ENCODE assay signal across 9 mouse cellular contexts in the genomic region with DNA sequence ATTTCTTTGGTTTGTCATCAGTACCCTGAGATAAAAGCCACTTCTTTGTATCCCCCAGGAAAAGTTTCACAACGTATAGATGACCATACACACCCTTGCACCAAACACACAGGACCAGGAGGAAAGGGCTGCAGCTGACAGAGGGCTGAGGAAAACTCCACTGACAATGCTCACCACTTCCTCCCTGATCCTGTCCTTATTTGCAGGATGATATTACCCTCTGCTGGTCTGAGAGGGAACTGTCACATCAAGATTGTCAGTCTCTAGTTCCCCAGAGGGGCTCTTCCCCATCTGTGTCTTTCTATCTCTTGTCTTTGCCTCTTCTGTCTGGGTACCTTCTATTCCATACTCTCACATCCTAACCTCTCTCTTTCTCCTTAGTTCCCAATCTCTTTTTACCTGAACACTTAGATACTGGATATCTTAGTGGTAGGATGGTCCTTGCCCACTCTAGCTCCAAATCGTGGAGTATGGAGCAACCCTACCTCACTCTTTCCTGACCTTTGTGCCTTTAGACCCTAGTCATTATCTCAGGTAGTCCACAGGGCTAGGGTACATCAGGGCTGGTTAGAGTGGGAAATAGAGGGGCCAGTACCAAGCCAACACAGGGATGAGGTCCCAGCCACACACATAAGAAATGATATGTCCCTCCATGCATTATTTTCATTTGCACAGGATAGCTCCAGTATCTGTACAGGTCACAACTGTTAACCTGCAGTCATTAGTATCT. TPM values are rescaled to one million over a fixed set of nuclear protein-coding genes. Genes with fewer than 3 reads are reported as not detected.
DNase-seq lines count a peak whose midpoint lies in the region; ATAC-seq and TF ChIP-seq lines count a peak whose summit lies in the region.
"Had no signal": no experiment of that assay in that cellular context is flagged by ENCODE, and none has a peak within 500 bp of the region (broad histone marks: within the 10 kb centered on the region; RNA-seq: fewer than 3 reads in every experiment).

No protein-coding gene starts in this region.

- H3K27me3 ChIP-seq in heart, embryonic 11.5 days (ENCODE audit: control insufficient read depth, insufficient read depth, low read length), result no peaks in the 10 kb centered on the region
- H3K27me3 ChIP-seq in CH12.LX (replicated peaks), result no peaks in the 10 kb centered on the region
- no peaks in the 10 kb centered on the region for H3K27me3 ChIP-seq in heart, embryonic 12.5 days (replicated peaks)
- H3K27me3 ChIP-seq in midbrain, embryonic 13.5 days, result no peaks in the 10 kb centered on the region
- H3K27me3 ChIP-seq: limb, embryonic 12.5 days had no signal

- no peak for TF ChIP-seq POLR2A in CH12.LX (IDR thresholded peaks at IDR 0.05; ENCODE audit: low read depth, low read length)

- no peak for ATAC-seq in heart, embryonic 11.5 days (replicated peaks; ENCODE audit: insufficient number of reproducible peaks, low FRiP score, low TSS enrichment)
- ATAC-seq in heart, embryonic 12.5 days (ENCODE audit: insufficient number of reproducible peaks, low FRiP score), result peak; percentile 39; the same call in 1 of the 2 replicates
- ATAC-seq in midbrain, embryonic 13.5 days, result peak; percentile 85

- no peak overlapping the region for H3K27ac ChIP-seq in heart, embryonic 11.5 days (ENCODE audit: low read depth, low read length)
- H3K27ac ChIP-seq in CH12.LX (ENCODE audit: insufficient read depth, low read depth), result no peak overlapping the region
- no peak overlapping the region for H3K27ac ChIP-seq in heart, embryonic 12.5 days (ENCODE audit: poor library complexity, severe bottlenecking)
- no peak overlapping the region for H3K27ac ChIP-seq in midbrain, embryonic 13.5 days
- H3K27ac ChIP-seq: limb, embryonic 12.5 days had no signal

- H3K9ac ChIP-seq in heart, embryonic 11.5 days (ENCODE audit: low read depth, low read length), result no peak overlapping the region
- no peak overlapping the region for H3K9ac ChIP-seq in CH12.LX (ENCODE audit: insufficient read depth, low read depth)
- H3K9ac ChIP-seq in heart, embryonic 12.5 days, result no peak overlapping the region
- H3K9ac ChIP-seq in midbrain, embryonic 13.5 days (replicated peaks), result no peak overlapping the region
- H3K9ac ChIP-seq: limb, embryonic 12.5 days had no signal

- H3K79me2 ChIP-seq in CH12.LX (replicated peaks; ENCODE audit: control insufficient read depth, extremely low read depth, insufficient read depth, poor library complexity, severe bottlenecking), result no peaks in the 10 kb centered on the region

- no peaks in the 10 kb centered on the region for H3K9me3 ChIP-seq in heart, embryonic 11.5 days (replicated peaks; ENCODE audit: control insufficient read depth, low read length)
- H3K9me3 ChIP-seq in CH12.LX (replicated peaks; ENCODE audit: low read length), result no peaks in the 10 kb centered on the region
- H3K9me3 ChIP-seq in heart, embryonic 12.5 days (replicated peaks), result no peaks in the 10 kb centered on the region
- no peaks in the 10 kb centered on the region for H3K9me3 ChIP-seq in midbrain, embryonic 13.5 days
- H3K9me3 ChIP-seq: limb, embryonic 12.5 days had no signal

- no peak overlapping the region for H3K4me2 ChIP-seq in heart, embryonic 11.5 days
- no peak overlapping the region for H3K4me2 ChIP-seq in CH12.LX (ENCODE audit: insufficient read depth, low read depth, poor library complexity, severe bottlenecking)
- H3K4me2 ChIP-seq in heart, embryonic 12.5 days, result no peak overlapping the region
- no peak overlapping the region for H3K4me2 ChIP-seq in midbrain, embryonic 13.5 days (replicated peaks)
- H3K4me2 ChIP-seq: limb, embryonic 12.5 days had no signal

- no peaks in the 10 kb centered on the region for H3K4me1 ChIP-seq in heart, embryonic 11.5 days (ENCODE audit: control insufficient read depth, insufficient read depth, low read length)
- peaks cover 0 to 5% of the 10 kb centered on the region in 2 experiments; a peak in 1 of 4 replicates for H3K4me1 ChIP-seq in CH12.LX (ENCODE audit: control insufficient read depth in 1 of 2, insufficient read depth in 2 of 2)
- no peaks in the 10 kb centered on the region for H3K4me1 ChIP-seq in heart, embryonic 12.5 days (replicated peaks)
- H3K4me1 ChIP-seq in midbrain, embryonic 13.5 days (replicated peaks), result no peaks in the 10 kb centered on the region
- H3K4me1 ChIP-seq: limb, embryonic 12.5 days had no signal

- no peak overlapping the region for H3K4me3 ChIP-seq in heart, embryonic 11.5 days (ENCODE audit: low read depth, low read length)
- H3K4me3 ChIP-seq in CH12.LX (replicated peaks in 1 of 3; ENCODE audit: low read depth in 2 of 3, low read length in 2 of 3, poor library complexity in 1 of 3), result no peak overlapping the region
- no peak overlapping the region for H3K4me3 ChIP-seq in heart, embryonic 12.5 days
- H3K4me3 ChIP-seq in midbrain, embryonic 13.5 days (replicated peaks), result no peak overlapping the region
- H3K4me3 ChIP-seq: limb, embryonic 12.5 days had no signal

- peak; percentile 34 to 72; a peak in 3 of 4 replicates for TF ChIP-seq CTCF in CH12.LX (conservative IDR thresholded peaks at IDR 0.05 in 1 of 2, IDR thresholded peaks at IDR 0.05 in 1 of 2; ENCODE audit: low read depth in 2 of 2, low read length in 2 of 2)

- no peak for TF ChIP-seq EP300 in CH12.LX (IDR thresholded peaks at IDR 0.05; ENCODE audit: low read length)

- in situ Hi-C loops in CH12.LX (cut with MboI; ENCODE audit: low pct_ligation_motif_present, low pct_unique_long_range_greater_than_20kb, low sequenced_read_pairs), result loop anchor here (5.0 kb wide), 1 partner anchor 76 kb away; no protein-coding TSS in a partner anchor

- WGBS in heart, embryonic 11.5 days (ENCODE audit: insufficient replicate concordance), result 69% methylated on average over 2 of the region's 2 CpGs
- 73% methylated on average over 2 of the region's 2 CpGs for WGBS in heart, embryonic 12.5 days
- WGBS in midbrain, embryonic 13.5 days, result 70% methylated on average over 2 of the region's 2 CpGs

- peak; percentile 76 for TF ChIP-seq RAD21 in CH12.LX (IDR thresholded peaks at IDR 0.05; ENCODE audit: low read depth, low read length)

- H3K36me3 ChIP-seq in heart, embryonic 11.5 days (ENCODE audit: control insufficient read depth, insufficient read depth, low read length), result peaks cover 3% of the 10 kb centered on the region; the same call in 1 of the 2 replicates
- peaks cover 28 to 78% of the 10 kb centered on the region in 2 experiments for H3K36me3 ChIP-seq in CH12.LX (replicated peaks in 1 of 2; ENCODE audit: control insufficient read depth in 1 of 2, insufficient read depth in 1 of 2, low read length in 1 of 2)
- H3K36me3 ChIP-seq in heart, embryonic 12.5 days, result peaks cover 17% of the 10 kb centered on the region
- 0 out of 2 replicates have a peak, but pooled peaks cover 2% of the 10 kb centered on the region for H3K36me3 ChIP-seq in midbrain, embryonic 13.5 days

- peak; percentile 45 to 75 for DNase-seq in heart, adult 18-20 months
- peak; percentile 37 for DNase-seq in CH12.LX (ENCODE audit: extremely low read depth)
- DNase-seq in brain, embryonic 18.5 days (ENCODE audit: low read depth, low spot score), result peak; percentile 16
- DNase-seq in kidney, postnatal 36 days, result peak; percentile 33 to 63
- peak; percentile 60 for DNase-seq in thymus, postnatal 14 days

- dilution Hi-C loops in CH12.LX (cut with MboI; ENCODE audit: extremely low pct_ligation_motif_present, extremely low pct_unique_long_range_greater_than_20kb, low sequenced_read_pairs), result no loop called here

TF ChIP-seq in CH12.LX, 34 proteins besides CTCF, POLR2A, EP300 and RAD21:
- no peak for TF ChIP-seq CHD2 (IDR thresholded peaks at IDR 0.05; ENCODE audit: low read length)
- TF ChIP-seq ELF1 (IDR thresholded peaks at IDR 0.05; ENCODE audit: low read depth, low read length), result peak; percentile 46; the same call in 1 of the 2 replicates
- TF ChIP-seq ZC3H11A (IDR thresholded peaks at IDR 0.05; ENCODE audit: low read depth, low read length), result 0 out of 2 replicates have a peak, but pooled peaks have one; percentile 2
- TF ChIP-seq SMC3 (IDR thresholded peaks at IDR 0.05; ENCODE audit: low read depth, low read length), result peak; percentile 62

RNA-seq across cellular contexts. Expression of gene Trip13, which starts 29.7 kb away (rescaled TPM):
- under 1 TPM; 0.18 to 0.32 TPM for total RNA-seq in heart, adult 18-20 months (2021)
- 36.5 and 37.5 TPM in 2 replicates for polyA plus RNA-seq in heart, embryonic 11.5 days (2014; fragmentation: Nextera tagmentation; extraction: Ambion mirVana)
- total RNA-seq in CH12.LX (2012; rRNA removed) (42.3 and 55.6 TPM in 2 replicates), CH12.LX (2014; rRNA removed) (94.5 and 100 TPM in 2 replicates)
- 87.0 and 93.2 TPM in 2 replicates for polyA plus RNA-seq in CH12.LX (2012; ENCODE audit: insufficient read length, low read depth)
- 36.7 and 37.7 TPM in 2 replicates for polyA plus RNA-seq in heart, embryonic 12.5 days (2016; fragmentation: Nextera tagmentation; extraction: Ambion mirVana)
- 17.4 and 19.7 TPM in 2 replicates for polyA plus RNA-seq in midbrain, embryonic 13.5 days (2015; fragmentation: Nextera tagmentation; extraction: Ambion mirVana)

RNA-seq across cellular contexts. Expression of gene Brd9, which starts 29.8 kb away (rescaled TPM):
- total RNA-seq in heart, adult 18-20 months (2021), result 10 to 100 TPM; 17.2 to 21.3 TPM
- polyA plus RNA-seq in heart, embryonic 11.5 days (2014; fragmentation: Nextera tagmentation; extraction: Ambion mirVana), result 41.7 and 47.0 TPM in 2 replicates
- 28.0 and 30.6 TPM in 2 replicates for total RNA-seq in CH12.LX (2012; rRNA removed)
- total RNA-seq in CH12.LX (2014; rRNA removed), result 32.5 and 38.7 TPM in 2 replicates
- 43.4 and 62.0 TPM in 2 replicates for polyA plus RNA-seq in CH12.LX (2012; ENCODE audit: insufficient read length, low read depth)
- polyA plus RNA-seq in heart, embryonic 12.5 days (2016; fragmentation: Nextera tagmentation; extraction: Ambion mirVana), result 39.8 and 41.0 TPM in 2 replicates
- polyA plus RNA-seq in midbrain, embryonic 13.5 days (2015; fragmentation: Nextera tagmentation; extraction: Ambion mirVana), result 96.4 and 101 TPM in 2 replicates

RNA-seq across cellular contexts. Expression of gene Zdhhc11, which starts 55.8 kb away (rescaled TPM):
- total RNA-seq in heart, adult 18-20 months (2021), result not detected
- not detected in 2 replicates for polyA plus RNA-seq in heart, embryonic 11.5 days (2014; fragmentation: Nextera tagmentation; extraction: Ambion mirVana)
- total RNA-seq in CH12.LX (2012; rRNA removed) (not detected in 2 replicates), CH12.LX (2014; rRNA removed) (not detected in 2 replicates)
- not detected in 2 replicates for polyA plus RNA-seq in CH12.LX (2012; ENCODE audit: insufficient read length, low read depth)
- not detected in 2 replicates for polyA plus RNA-seq in heart, embryonic 12.5 days (2016; fragmentation: Nextera tagmentation; extraction: Ambion mirVana)
- not detected in 2 replicates for polyA plus RNA-seq in midbrain, embryonic 13.5 days (2015; fragmentation: Nextera tagmentation; extraction: Ambion mirVana)
- polyA plus RNA-seq: limb, embryonic 12.5 days had no signal
